Mouse (Mus musculus) CH12.LX (cell line): ENCODE data around the gene Celf2. TPM values are rescaled to one million over a fixed set of nuclear protein-coding genes. Genes with fewer than 3 reads are reported as not detected.

Source experiments
- DNase-seq: peaks from one replicate; pipeline ENCODE4 v3.0.0-alpha.2; 2013; ENCODE audit errors: extremely low read depth
- H3K27ac ChIP-seq: 2 replicates; pipeline ENCODE4 v1.5.1; 2012; ENCODE audit warnings: low read depth, mild to moderate bottlenecking, control low read depth, moderate library complexity; ENCODE audit not compliant: insufficient read depth
- H3K27me3 ChIP-seq: replicated peaks from 2 replicates; pipeline ENCODE3; 2012; ENCODE audit warnings: inconsistent platforms
- H3K36me3 ChIP-seq, 2 experiments: replicated peaks in 1 of 2; 2 replicates each; pipeline versions ENCODE3 to v1.6.1; 2012; ENCODE audit warnings: inconsistent platforms in 1 of 2, low read length in 1 of 2, mild to moderate bottlenecking in 1 of 2, mixed read lengths in 1 of 2, moderate library complexity in 1 of 2; ENCODE audit not compliant: control insufficient read depth in 1 of 2, insufficient read depth in 1 of 2
- H3K4me1 ChIP-seq, 2 experiments: 2 replicates each; pipeline ENCODE4 v1.6.1; 2012; ENCODE audit warnings: inconsistent platforms in 1 of 2, moderate library complexity in 1 of 2; ENCODE audit not compliant: insufficient read depth in 2 of 2, control insufficient read depth in 1 of 2
- H3K4me2 ChIP-seq: 2 replicates; pipeline ENCODE4 v1.6.1; 2012; ENCODE audit warnings: low read depth, mild to moderate bottlenecking, control low read depth; ENCODE audit not compliant: poor library complexity, insufficient read depth, severe bottlenecking
- H3K4me3 ChIP-seq, 3 experiments: fragments of 150-350 bp in 1 of 3; sonication (generic) in 1 of 3; replicated peaks in 1 of 3; 2 replicates each; pipeline versions ENCODE3 to v1.5.1; 2011 to 2012; ENCODE audit warnings: low read depth in 2 of 3, low read length in 2 of 3, mild to moderate bottlenecking in 2 of 3, moderate library complexity in 2 of 3, control low read depth in 1 of 3, improper control_type of control experiment in 1 of 3, inconsistent platforms in 1 of 3, mixed read lengths in 1 of 3; ENCODE audit not compliant: poor library complexity in 1 of 3
- H3K79me2 ChIP-seq: replicated peaks from 2 replicates; pipeline ENCODE4 v1.6.1; 2012; ENCODE audit warnings: mild to moderate bottlenecking, moderate library complexity; ENCODE audit not compliant: control insufficient read depth, poor library complexity, insufficient read depth, severe bottlenecking; ENCODE audit errors: extremely low read depth
- H3K9ac ChIP-seq: 2 replicates; pipeline ENCODE4 v1.6.1; 2012; ENCODE audit warnings: low read depth, mild to moderate bottlenecking, control low read depth, moderate library complexity; ENCODE audit not compliant: insufficient read depth
- H3K9me3 ChIP-seq: replicated peaks from 2 replicates; pipeline ENCODE3; 2012; ENCODE audit warnings: low read length, inconsistent platforms, mixed read lengths
- BHLHE40 ChIP-seq: IDR thresholded peaks from 2 replicates; pipeline ENCODE4 v1.6.1; 2011; ENCODE audit warnings: mild to moderate bottlenecking, low read depth, low read length, improper control_type of control experiment
- CHD1 ChIP-seq: IDR thresholded peaks from 2 replicates; pipeline ENCODE4 v1.6.1; 2012; ENCODE audit warnings: low read depth, low read length, improper control_type of control experiment, inconsistent platforms
- CHD2 ChIP-seq: IDR thresholded peaks from 2 replicates; pipeline ENCODE4 v1.6.1; 2011; ENCODE audit warnings: low read length, improper control_type of control experiment
- CTCF ChIP-seq, 2 experiments: IDR thresholded peaks in 1 of 2; conservative IDR thresholded peaks in 1 of 2; 2 replicates each; pipeline ENCODE4 v1.5.1; 2011 to 2012; ENCODE audit warnings: low read depth in 2 of 2, low read length in 2 of 2, improper control_type of control experiment in 1 of 2, inconsistent platforms in 1 of 2, mild to moderate bottlenecking in 1 of 2, moderate library complexity in 1 of 2
- E2F4 ChIP-seq: IDR thresholded peaks from 2 replicates; pipeline ENCODE4 v1.6.1; 2011; ENCODE audit warnings: low read depth, low read length, improper control_type of control experiment; ENCODE audit not compliant: insufficient replicate concordance
- ELF1 ChIP-seq: IDR thresholded peaks from 2 replicates; pipeline ENCODE4 v1.6.1; 2014; ENCODE audit warnings: low read depth, mild to moderate bottlenecking, inconsistent platforms, low read length, improper control_type of control experiment
- EP300 ChIP-seq: IDR thresholded peaks from 2 replicates; pipeline ENCODE4 v1.6.1; 2011; ENCODE audit warnings: low read length, improper control_type of control experiment
- ETS1 ChIP-seq: conservative IDR thresholded peaks from 2 replicates; pipeline ENCODE4 v1.6.1; 2012; ENCODE audit warnings: low read depth, mild to moderate bottlenecking, inconsistent platforms, low read length, improper control_type of control experiment, moderate library complexity
- GABPA ChIP-seq: IDR thresholded peaks from 2 replicates; pipeline ENCODE4 v1.6.1; 2012; ENCODE audit warnings: low read depth, low read length, improper control_type of control experiment, inconsistent platforms; ENCODE audit not compliant: insufficient replicate concordance
- HCFC1 ChIP-seq: IDR thresholded peaks from 2 replicates; pipeline ENCODE4 v1.6.1; 2012; ENCODE audit warnings: low read depth, mild to moderate bottlenecking, inconsistent platforms, low read length, improper control_type of control experiment
- IRF4 ChIP-seq: IDR thresholded peaks from 2 replicates; pipeline ENCODE4 v1.6.1; 2014; ENCODE audit warnings: low read depth, mild to moderate bottlenecking, inconsistent platforms, low read length, improper control_type of control experiment
- JUND ChIP-seq: conservative IDR thresholded peaks from 2 replicates; pipeline ENCODE4 v1.6.1; 2011; ENCODE audit warnings: low read depth, low read length, improper control_type of control experiment
- KAT2A ChIP-seq: IDR thresholded peaks from 2 replicates; pipeline ENCODE4 v1.6.1; 2012; ENCODE audit warnings: low read length, improper control_type of control experiment, inconsistent platforms; ENCODE audit not compliant: insufficient replicate concordance
- MAFK ChIP-seq: IDR thresholded peaks from 2 replicates; pipeline ENCODE4 v1.6.1; 2011; ENCODE audit warnings: low read length, improper control_type of control experiment; ENCODE audit not compliant: insufficient replicate concordance
- MAX ChIP-seq: IDR thresholded peaks from 2 replicates; pipeline ENCODE4 v1.6.1; 2011; ENCODE audit warnings: low read length, improper control_type of control experiment
- MAZ ChIP-seq: IDR thresholded peaks from 2 replicates; pipeline ENCODE4 v1.6.1; 2012; ENCODE audit warnings: low read depth, mild to moderate bottlenecking, inconsistent platforms, low read length, improper control_type of control experiment, moderate library complexity
- MEF2A ChIP-seq: IDR thresholded peaks from 2 replicates; pipeline ENCODE4 v1.6.1; 2014; ENCODE audit warnings: low read depth, mild to moderate bottlenecking, inconsistent platforms, low read length, improper control_type of control experiment, borderline replicate concordance
- MXI1 ChIP-seq: IDR thresholded peaks from 2 replicates; pipeline ENCODE4 v1.6.1; 2011; ENCODE audit warnings: mild to moderate bottlenecking, low read depth, low read length, improper control_type of control experiment
- NELFE ChIP-seq: IDR thresholded peaks from 2 replicates; pipeline ENCODE4 v1.6.1; 2011; ENCODE audit warnings: low read depth, low read length, improper control_type of control experiment
- NRF1 ChIP-seq: IDR thresholded peaks from 2 replicates; pipeline ENCODE4 v1.6.1; 2014; ENCODE audit warnings: low read depth, mild to moderate bottlenecking, inconsistent platforms, low read length, improper control_type of control experiment, moderate library complexity
- PAX5 ChIP-seq: IDR thresholded peaks from 2 replicates; pipeline ENCODE4 v1.6.1; 2012; ENCODE audit warnings: low read length, inconsistent platforms, mixed read lengths
- POLR2A ChIP-seq: IDR thresholded peaks from 2 replicates; pipeline ENCODE4 v1.6.1; 2011; ENCODE audit warnings: low read depth, mild to moderate bottlenecking, improper control_type of control experiment, low read length
- POLR2AphosphoS2 ChIP-seq: IDR thresholded peaks from 2 replicates; pipeline ENCODE4 v1.6.1; 2011; ENCODE audit warnings: low read depth, low read length, improper control_type of control experiment
- RAD21 ChIP-seq: IDR thresholded peaks from 2 replicates; pipeline ENCODE4 v1.6.1; 2011; ENCODE audit warnings: low read depth, mild to moderate bottlenecking, low read length, improper control_type of control experiment, moderate library complexity
- SIN3A ChIP-seq: IDR thresholded peaks from 2 replicates; pipeline ENCODE4 v1.6.1; 2012; ENCODE audit warnings: low read length, improper control_type of control experiment, inconsistent platforms
- SMC3 ChIP-seq: IDR thresholded peaks from 2 replicates; pipeline ENCODE4 v1.6.1; 2011; ENCODE audit warnings: low read depth, low read length, improper control_type of control experiment
- TBP ChIP-seq: conservative IDR thresholded peaks from 2 replicates; pipeline ENCODE4 v1.6.1; 2011; ENCODE audit warnings: low read depth, low read length, improper control_type of control experiment
- TCF12 ChIP-seq: IDR thresholded peaks from 2 replicates; pipeline ENCODE4 v1.6.1; 2014; ENCODE audit warnings: low read depth, mild to moderate bottlenecking, inconsistent platforms, low read length, improper control_type of control experiment
- USF1 ChIP-seq: IDR thresholded peaks from 2 replicates; pipeline ENCODE4 v1.6.1; 2014; ENCODE audit warnings: low read depth, mild to moderate bottlenecking, inconsistent platforms, low read length, improper control_type of control experiment
- USF2 ChIP-seq: conservative IDR thresholded peaks from 2 replicates; pipeline ENCODE4 v1.6.1; 2011; ENCODE audit warnings: low read depth, low read length, improper control_type of control experiment
- ZC3H11A ChIP-seq: IDR thresholded peaks from 2 replicates; pipeline ENCODE4 v1.6.1; 2012; ENCODE audit warnings: low read depth, mild to moderate bottlenecking, inconsistent platforms, low read length, improper control_type of control experiment
- ZKSCAN1 ChIP-seq: IDR thresholded peaks from 2 replicates; pipeline ENCODE4 v1.6.1; 2012; ENCODE audit warnings: low read depth, inconsistent platforms, low read length, improper control_type of control experiment, borderline replicate concordance
- ZMIZ1 ChIP-seq: IDR thresholded peaks from 2 replicates; pipeline ENCODE4 v1.6.1; 2012; ENCODE audit warnings: low read depth, mild to moderate bottlenecking, inconsistent platforms, low read length, improper control_type of control experiment
- dilution Hi-C: fragments of 300-500 bp; cut with MboI; formaldehyde crosslinking; loops from 2 replicates; pipeline ENCODE4 v1.14.3; 2020; ENCODE audit warnings: low sequenced_read_pairs; ENCODE audit not compliant: extremely low pct_unique_long_range_greater_than_20kb, extremely low pct_ligation_motif_present
- in situ Hi-C: fragments of 300-500 bp; cut with MboI; formaldehyde crosslinking; loops from 3 replicates; pipeline ENCODE4 v1.14.3; 2019; ENCODE audit warnings: low sequenced_read_pairs, low pct_ligation_motif_present, low pct_unique_long_range_greater_than_20kb, mixed read lengths
- polyA plus RNA-seq: library from polyadenylated mRNA; unstranded; fragments of >175 nt; gene quantifications from 2 replicates; pipeline ENCODE4 v1.2.1, GENCODE M21; 2012; ENCODE audit warnings: low read depth; ENCODE audit not compliant: insufficient read length
- total RNA-seq, 2 experiments: library from RNA; depleted of rRNA; stranded (reverse); fragments of 300-350 nt in 1 of 2; fragments of >200 nt in 1 of 2; gene quantifications; 2 replicates each; pipeline ENCODE4 v1.2.3; 2012 to 2014

The Celf2 gene
- total and polyA plus RNA-seq, 3 experiments = 51.0 to 143 (median 103) TPM

GRCm38 (mm10) chr2:6637147-6637546 is 872.2 kb downstream of the Celf2 start:
- H3K4me3 ChIP-seq = no peak overlapping the region
- H3K36me3 ChIP-seq = peaks cover 3 to 35% of the 10 kb centered on the region in 2 experiments
- no peaks in the 10 kb centered on the region for H3K9me3 ChIP-seq
- no peak for DNase-seq
- no peaks in the 10 kb centered on the region for H3K27me3 ChIP-seq
- no peak for TF ChIP-seq ZC3H11A
- no peak for TF ChIP-seq E2F4
- TF ChIP-seq USF1 = no peak
- no peak for TF ChIP-seq JUND
- TF ChIP-seq USF2 = no peak
- TF ChIP-seq ZKSCAN1 = no peak
- TF ChIP-seq SIN3A = no peak
- no peak for TF ChIP-seq CHD2
- TF ChIP-seq NELFE = no peak
- TF ChIP-seq RAD21 = no peak
- no peak for TF ChIP-seq ETS1
- TF ChIP-seq TBP = no peak
- H3K27ac ChIP-seq = no peak overlapping the region
- in situ Hi-C loops = no loop called here
- H3K4me1 ChIP-seq = peaks cover 28 to 75% of the 10 kb centered on the region in 2 experiments
- H3K79me2 ChIP-seq = peaks cover 18% of the 10 kb centered on the region
- H3K9ac ChIP-seq = no peak overlapping the region
- dilution Hi-C loops = no loop called here
- no peak overlapping the region for H3K4me2 ChIP-seq

GRCm38 (mm10) chr2:6634899-6635298 is 874.5 kb downstream of the Celf2 start:
- Histone ChIP-seq H3K36me3 (peaks cover 3 to 50% of the 10 kb centered on the region in 2 experiments), H3K9me3 (no peaks in the 10 kb centered on the region), H3K27ac (peak overlapping the region; percentile 60), H3K27me3 (no peaks in the 10 kb centered on the region), H3K4me1 (peaks cover 23 to 58% of the 10 kb centered on the region in 2 experiments), H3K79me2 (peaks cover 13% of the 10 kb centered on the region), H3K9ac (peak overlapping the region; percentile 75), H3K4me2 (peak overlapping the region; percentile 81), H3K4me3 (peak overlapping the region in 1 of 3 experiments; percentile 9)
- in situ Hi-C loops (no loop called here), dilution Hi-C loops (no loop called here)
- no peak for DNase-seq
- TF ChIP-seq USF2 = no peak
- peak; percentile 53 for TF ChIP-seq IRF4
- no peak for TF ChIP-seq ZC3H11A
- TF ChIP-seq SMC3 = no peak
- no peak for TF ChIP-seq CTCF (conservative IDR thresholded peaks at IDR 0.05 in 1 of 2, IDR thresholded peaks at IDR 0.05 in 1 of 2; ENCODE audit: low read depth in 2 of 2, low read length in 2 of 2)
- TF ChIP-seq BHLHE40 = peak; percentile 26; the same call in 1 of the 2 replicates
- no peak for TF ChIP-seq POLR2A
- TF ChIP-seq MEF2A = peak; percentile 36; the same call in 1 of the 2 replicates
- TF ChIP-seq TCF12 = peak; percentile 50; the same call in 1 of the 2 replicates
- no peak for TF ChIP-seq TBP
- TF ChIP-seq MAZ = 0 out of 2 replicates have a peak, but pooled peaks have one; percentile 38
- TF ChIP-seq POLR2AphosphoS2 = no peak
- TF ChIP-seq KAT2A = no peak
- no peak for TF ChIP-seq PAX5
- TF ChIP-seq MXI1 = no peak
- TF ChIP-seq HCFC1 = 0 out of 2 replicates have a peak, but pooled peaks have one; percentile 12
- TF ChIP-seq E2F4 = no peak
- TF ChIP-seq CHD1 = 0 out of 2 replicates have a peak, but pooled peaks have one; percentile 74
- TF ChIP-seq SIN3A = peak; percentile 52; the same call in 1 of the 2 replicates
- TF ChIP-seq MAFK = no peak
- TF ChIP-seq EP300 = no peak
- no peak for TF ChIP-seq NELFE
- no peak for TF ChIP-seq ZMIZ1
- peak; percentile 42; the same call in 1 of the 2 replicates for TF ChIP-seq ELF1
- no peak for TF ChIP-seq RAD21
- no peak for TF ChIP-seq JUND
- no peak for TF ChIP-seq GABPA
- TF ChIP-seq ZKSCAN1 = no peak
- TF ChIP-seq MAX = no peak
- no peak for TF ChIP-seq NRF1
